Mouse (Mus musculus): ENCODE results near the gene L2hgdh.

The L2hgdh gene

DNA sequence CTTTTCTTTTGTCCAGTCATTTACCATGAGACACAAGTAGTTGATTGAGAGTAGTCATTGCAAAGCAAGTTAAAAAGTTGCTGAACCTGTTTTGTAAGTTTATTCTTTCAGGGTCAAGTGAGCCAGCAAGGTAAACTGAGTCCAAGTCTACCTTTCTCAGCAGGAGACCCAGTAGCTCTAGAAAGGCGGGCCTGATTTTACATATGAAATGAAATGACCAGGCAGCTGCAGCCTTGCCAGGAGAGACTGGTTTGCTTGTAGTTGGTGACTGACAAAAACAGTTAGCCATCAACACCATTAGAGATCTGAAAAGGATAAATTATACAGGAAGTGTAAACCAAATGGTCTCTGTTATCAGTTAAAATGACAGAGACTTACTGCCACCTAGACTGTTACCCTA, 5.6 kb upstream of the L2hgdh start:
- no peak for DNase-seq (ENCODE audit: extremely low spot score)

DNA sequence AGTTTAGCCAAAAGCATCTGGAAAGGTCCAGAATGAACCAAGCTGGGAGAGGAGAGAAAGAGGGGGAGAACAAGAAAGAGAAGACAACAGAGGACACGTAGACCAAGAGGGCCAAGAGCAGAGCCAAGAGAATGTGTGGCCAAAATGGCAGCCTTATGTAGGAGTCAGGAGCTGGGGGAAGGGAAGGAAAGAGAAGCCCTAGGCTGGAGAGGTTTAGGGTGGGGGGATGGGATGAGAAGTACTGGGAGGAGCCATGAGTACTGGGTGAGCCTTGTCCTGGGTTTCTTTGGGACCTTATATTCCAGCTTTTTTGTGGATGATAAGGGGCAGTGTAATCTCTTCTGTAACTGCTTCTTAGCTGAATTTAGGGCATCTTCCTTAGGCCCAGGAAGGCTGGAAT, 4.6 kb upstream of the L2hgdh start:
- DNase-seq (ENCODE audit: extremely low spot score): no peak

DNA sequence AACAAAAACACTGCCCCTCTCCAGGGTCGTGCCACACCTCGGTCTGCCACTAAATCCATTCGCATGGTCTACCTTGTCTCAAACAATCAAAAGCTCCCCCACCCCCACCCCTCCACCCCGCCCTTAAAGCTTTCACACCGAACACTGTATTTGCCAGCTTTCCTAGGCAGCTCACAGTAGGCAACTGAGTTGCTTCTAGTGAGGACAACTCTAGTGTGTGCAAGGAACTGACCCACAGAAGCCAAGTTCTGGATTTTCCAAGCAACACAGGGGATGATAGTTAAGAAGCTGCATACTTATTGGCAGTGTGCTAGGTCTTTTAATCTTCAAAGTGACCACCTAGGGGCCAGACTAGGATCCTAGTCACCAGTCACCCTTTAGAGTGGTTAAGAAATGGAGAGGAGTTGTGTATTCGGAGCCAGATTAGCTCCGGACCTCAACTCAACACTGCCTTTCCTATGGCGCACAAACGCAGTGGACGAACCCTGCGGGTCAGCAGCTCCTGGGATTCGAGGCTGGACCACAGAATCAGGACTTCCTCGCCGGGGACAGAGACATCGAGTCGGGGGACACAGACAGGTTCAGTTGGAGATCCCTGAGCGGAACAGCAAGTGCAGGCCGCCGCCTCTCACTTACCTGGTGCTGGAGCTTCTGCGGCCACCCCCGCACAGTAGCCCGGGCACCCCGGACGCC, 509 bp downstream of the L2hgdh start:
- no peak for DNase-seq (ENCODE audit: extremely low spot score)

DNA sequence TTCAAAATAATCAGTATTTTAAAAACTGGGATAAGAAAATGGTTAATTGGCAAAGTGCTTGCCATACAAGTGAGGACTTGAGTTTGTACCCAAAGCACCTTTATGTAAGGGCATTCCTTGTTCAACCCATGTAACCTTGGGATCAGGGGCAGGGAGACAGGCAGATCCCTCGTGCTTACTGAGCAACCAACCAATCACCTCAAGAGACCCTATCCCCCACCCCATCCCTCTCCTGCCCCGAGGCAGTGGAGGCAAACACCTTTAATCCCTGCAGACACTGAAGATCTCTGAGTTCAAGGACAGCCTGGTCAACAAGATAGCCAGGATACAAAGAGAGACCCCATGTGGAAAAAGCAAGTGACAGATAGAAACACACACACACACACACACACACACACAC, 1.3 kb downstream of the L2hgdh start:
- no peak for DNase-seq (ENCODE audit: extremely low spot score)

DNA sequence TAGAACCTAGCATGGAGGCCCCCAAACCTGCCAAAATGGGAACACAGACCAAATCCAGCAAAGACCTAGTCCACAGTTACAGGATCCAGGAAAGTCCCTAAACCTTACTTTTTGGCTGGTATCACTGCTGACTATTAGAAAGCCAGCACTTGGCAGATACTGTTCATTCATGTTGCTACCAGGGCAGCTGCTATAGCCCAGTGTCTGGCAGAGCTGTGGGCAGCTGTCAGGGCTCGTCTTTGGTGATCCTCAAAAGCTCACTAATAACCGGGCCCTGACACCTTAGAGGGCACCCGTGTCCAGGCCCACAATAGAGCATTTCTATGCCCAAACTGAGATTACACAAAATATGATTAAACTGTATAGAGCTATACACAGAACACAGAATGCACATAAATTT, 1.8 kb downstream of the L2hgdh start:
- DNase-seq (ENCODE audit: extremely low spot score): no peak

DNA sequence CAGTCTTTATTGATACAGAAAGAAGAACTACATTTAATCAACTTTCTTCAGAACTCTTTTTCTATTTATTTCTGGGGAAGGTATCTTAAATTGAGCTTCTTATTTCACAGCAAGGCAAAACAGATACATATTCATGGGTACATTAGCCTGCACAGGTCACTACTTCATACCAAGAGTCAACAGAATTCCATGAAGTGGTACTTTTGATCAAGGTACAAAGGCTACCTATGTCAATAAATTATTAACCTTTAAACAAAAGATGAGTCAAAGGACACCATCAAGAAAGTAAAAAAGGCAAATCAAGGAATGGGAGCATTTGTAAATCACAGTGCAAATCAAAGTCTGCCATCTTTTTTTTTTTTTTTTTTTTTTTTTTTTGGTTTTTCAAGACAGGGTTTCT, 11.0 kb downstream of the L2hgdh start:
- no peak for DNase-seq (ENCODE audit: extremely low spot score)

DNA sequence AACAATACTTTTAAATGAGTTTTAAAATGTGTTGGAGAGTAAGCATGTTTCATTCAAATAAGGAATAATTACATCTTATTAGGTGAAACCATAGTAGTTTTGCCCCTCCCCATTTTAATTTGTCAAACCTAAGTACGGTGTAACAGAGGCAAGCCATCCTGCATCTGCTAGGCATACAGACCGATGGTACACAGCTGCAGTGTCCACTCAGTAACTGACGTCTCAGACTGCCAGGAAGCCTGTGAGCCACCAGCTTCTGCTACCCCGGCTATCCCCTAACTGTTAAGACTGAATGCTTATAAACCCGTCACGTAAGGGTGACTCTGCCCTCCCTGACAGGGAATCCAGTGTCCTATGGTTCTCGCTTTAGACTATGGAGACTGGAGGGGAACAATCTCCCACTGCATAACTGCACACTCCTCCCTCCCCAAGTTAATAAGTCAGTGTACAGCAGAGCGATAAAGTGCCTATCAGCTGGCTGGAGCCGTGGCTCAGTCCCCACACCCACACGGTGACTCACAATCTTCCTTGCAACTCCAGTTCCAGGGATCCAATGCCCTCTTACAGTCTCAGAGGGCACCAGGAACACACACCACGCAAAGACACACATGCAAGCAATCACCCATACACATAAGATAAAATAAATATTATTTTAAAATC, 19.7 kb downstream of the L2hgdh start:
- no peak for DNase-seq (ENCODE audit: extremely low spot score)

DNA sequence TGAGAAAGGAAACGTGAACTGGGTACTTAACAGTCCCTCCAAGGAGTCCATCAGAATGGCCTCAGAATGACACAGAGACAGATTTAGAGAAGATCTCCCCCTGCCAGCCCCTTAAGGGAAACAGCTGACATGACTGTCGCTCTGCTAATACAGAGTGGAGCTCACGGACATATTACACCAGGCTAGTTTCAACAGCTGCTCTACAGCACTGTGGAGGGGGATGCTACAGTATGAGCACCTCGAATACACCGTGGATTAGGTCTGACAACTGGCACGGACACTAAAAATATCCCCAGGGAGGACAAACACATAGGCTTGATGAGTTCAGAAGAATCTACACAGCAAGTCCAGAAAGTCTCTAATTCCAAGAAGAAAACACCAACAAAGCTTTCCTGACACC, 26.3 kb downstream of the L2hgdh start:
- no peak for DNase-seq (ENCODE audit: extremely low spot score)

DNA sequence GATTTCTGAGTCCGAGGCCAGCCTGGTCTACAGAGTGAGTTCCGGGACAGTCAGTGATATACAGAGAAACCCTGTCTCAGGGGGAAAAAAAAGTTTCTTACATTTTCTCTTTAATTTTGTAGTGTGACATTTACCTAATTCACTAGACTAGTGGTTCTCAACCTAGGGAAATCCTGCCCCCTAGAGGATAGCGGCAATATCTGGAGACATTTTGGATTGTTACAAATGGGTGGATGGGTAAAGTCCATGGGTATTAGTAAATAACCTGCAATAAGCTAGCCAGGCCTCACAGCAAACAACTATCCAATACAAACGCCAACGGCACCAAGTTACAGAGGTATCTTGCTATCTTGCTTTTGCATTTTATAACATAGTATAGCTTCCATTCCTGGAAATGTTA, 27.9 kb downstream of the L2hgdh start:
- peak; percentile 26 for DNase-seq (ENCODE audit: extremely low spot score)

DNA sequence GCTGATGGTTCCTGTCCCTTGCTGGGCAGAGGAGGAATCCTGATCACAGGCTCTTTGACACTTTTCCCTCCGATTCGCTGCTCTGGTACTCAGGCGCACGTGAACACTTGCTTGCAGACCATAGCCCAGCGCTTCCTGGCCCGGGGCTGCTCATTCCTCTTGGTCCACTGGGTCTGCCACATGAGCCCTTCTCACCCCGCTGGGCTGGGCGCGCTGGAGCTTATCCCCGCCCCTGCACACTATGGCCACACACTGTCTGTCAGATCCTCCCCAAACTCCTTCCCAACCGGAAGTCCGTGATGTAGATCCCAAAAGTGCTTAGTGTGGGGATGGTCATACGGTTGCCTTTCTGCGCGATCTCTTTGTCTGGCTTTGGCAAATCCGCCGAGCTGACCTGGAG, 31.2 kb downstream of the L2hgdh start:
- no peak for DNase-seq (ENCODE audit: extremely low spot score)

DNA sequence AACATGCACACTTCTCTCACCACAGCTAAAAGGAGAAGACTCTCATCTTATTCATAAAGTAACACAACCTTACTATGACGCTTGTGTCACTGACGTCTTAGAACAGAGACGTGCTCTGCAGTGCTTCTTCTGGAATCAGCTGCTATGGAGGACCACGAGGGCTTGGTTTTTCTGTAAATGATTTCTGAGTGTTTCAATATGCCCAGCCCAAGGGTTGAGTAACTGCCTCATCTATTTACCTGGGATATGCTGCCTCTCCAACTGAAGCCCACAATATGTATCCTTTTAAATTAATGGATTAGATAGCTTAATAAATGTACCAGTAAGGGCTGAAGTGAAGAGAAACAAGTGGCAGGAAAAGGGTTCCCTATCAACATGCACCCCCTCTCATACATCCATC, 34.0 kb downstream of the L2hgdh start:
- DNase-seq (ENCODE audit: extremely low spot score): no peak

DNA sequence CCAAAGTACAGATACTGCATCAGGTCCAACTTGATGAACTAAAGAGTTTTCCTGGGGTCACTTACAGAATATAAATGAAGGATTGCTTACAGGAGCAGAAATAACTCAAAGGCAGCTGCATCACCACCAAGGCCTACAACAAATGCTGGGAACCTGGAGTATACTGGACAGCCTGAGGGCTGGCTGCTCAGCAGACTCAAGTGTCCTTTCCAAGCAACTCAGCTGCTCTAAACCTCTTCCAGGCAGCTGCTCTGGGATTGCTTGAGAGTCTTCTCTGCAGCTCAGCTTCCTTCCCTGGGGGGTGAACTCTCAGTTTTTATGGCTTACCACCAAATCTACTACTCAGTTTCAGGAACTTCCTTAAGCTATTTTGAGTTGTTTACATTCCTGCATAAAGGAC, 35.6 kb downstream of the L2hgdh start:
- no peak for DNase-seq (ENCODE audit: extremely low spot score)

DNA sequence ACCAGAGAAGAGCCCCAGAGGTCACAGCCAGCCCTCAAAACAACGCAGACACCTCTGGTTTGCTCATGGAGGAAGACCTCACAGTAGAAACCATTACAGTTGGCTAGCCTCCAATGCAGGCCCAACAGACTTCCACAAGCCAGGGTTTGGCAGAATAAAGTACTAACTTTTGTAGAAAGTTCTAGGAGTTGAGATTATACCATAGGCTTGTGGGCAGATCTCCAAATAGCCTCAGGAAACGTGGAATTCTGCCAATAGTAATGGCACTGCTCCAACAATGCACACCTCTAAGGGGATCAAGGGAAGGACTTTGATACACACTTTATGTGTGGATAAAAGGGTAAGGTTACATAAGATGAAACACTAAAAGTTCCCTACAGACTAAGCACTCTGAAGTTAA, 36.3 kb downstream of the L2hgdh start:
- no peak for DNase-seq (ENCODE audit: extremely low spot score)

DNA sequence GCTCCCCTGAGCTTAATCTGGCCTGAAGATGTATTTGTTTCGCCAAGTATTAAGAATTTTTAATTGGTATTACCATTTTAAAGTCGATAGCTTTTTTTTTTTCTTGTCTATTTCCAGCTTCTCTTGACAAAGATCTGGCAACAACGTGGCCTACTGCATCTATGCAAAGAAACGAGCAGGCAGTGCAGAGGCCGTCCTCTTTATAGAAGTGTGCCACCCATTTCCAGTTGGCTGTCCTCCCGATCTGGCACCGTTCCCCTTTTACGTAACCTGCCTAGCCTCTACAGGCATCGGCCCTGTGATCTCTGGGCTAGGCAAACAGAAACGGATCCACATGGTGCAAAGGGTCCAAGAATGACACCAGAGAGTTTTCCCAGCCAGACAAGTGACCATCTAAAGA, 41.1 kb downstream of the L2hgdh start:
- DNase-seq (ENCODE audit: extremely low spot score): no peak

DNA sequence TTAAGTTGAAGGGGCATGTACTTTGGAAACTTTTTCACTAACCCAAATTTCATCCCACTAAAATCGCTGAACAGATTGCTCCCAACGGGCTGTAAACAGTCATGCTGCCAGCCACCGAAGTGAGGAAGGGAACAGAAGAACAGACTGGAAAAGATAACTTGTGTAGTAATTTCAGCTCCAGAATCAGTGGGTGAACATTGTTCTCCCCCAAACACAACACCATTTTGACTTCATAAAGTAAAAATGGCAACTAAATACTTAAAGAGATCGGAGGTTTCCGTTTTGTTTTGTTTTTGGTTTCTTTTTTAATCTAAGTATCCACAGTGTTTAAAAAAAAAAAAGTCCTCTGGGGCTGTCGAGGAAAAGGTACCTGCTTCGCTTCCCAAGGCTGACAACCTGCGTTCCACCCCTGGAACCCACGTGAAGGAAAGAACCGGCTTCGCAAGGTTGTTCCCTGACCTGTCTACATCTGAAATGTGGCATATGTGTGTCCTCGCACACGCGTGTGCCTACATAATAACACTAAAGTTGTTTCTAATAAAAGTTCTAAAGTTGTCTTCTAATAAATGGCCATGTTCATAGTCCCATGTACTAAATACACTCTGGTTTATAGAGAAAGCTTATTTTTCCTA, 41.8 kb downstream of the L2hgdh start:
- DNase-seq (ENCODE audit: extremely low spot score): peak; percentile 10

DNA sequence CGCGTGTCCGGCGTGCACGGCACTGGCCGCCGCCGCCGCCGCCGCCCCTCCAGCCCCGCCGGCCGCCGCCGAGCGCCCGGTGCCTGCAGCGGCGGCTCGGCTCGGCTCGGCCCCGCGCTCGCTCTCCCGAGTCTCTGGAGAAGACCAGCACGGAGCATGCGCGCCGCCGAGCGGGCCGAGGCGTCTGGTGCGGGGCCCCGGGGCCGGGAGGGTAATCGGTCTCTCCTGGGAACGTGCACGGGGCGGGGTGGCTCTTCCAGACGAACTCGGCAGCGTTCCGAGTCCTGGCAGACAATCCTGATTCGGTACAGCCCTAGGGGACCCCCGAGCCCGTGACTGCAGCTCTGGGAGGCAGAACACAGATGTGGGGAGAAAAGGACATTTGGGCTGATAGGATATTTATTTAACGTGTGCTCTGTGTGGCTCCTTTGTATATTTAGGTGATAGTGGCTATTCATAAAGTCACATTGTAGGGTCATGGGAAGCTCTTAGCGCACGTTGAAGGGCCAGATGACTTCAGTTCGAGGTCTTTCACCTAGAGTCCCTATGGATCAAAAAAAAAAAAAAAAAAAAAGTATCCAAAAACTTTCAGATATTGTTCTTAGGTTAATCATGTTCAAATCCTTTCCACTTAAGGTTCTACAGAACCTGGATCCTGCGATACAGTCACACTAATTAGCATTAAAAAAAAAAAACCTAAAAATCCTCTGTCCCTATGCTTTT, 42.4 kb downstream of the L2hgdh start:
- peak; percentile 86 for DNase-seq (ENCODE audit: extremely low spot score)

DNA sequence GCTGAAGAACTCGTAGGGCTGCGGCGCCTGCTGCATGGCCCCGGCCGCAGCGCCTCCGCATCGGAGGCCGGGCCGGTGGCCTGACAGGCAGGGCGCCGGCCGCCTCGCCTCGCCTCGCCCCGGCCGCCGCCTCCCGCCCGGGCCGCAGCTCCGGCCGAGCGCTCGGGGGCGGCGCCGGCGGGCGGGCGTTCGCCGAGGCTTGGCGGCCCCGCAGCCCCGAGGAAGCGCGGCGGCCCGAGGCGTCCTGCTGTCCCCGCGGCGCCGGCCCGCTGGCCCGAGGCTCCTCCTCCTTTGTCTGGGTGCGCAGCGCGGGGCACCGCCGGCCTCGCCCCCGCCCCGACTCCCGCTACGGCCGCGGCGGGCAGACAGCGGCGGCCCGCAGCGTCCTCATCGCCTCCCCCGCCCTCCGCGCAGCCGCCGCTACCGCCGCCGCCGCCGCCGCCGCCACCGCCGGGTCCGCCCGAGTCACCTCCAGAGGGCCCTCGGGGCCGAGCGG, 43.1 kb downstream of the L2hgdh start, which contains the start of gene Sos2:
Sos2 (minus strand) TSS at position 287 of the 496 bp plus-strand sequence.
- DNase-seq (ENCODE audit: extremely low spot score): no peak

DNA sequence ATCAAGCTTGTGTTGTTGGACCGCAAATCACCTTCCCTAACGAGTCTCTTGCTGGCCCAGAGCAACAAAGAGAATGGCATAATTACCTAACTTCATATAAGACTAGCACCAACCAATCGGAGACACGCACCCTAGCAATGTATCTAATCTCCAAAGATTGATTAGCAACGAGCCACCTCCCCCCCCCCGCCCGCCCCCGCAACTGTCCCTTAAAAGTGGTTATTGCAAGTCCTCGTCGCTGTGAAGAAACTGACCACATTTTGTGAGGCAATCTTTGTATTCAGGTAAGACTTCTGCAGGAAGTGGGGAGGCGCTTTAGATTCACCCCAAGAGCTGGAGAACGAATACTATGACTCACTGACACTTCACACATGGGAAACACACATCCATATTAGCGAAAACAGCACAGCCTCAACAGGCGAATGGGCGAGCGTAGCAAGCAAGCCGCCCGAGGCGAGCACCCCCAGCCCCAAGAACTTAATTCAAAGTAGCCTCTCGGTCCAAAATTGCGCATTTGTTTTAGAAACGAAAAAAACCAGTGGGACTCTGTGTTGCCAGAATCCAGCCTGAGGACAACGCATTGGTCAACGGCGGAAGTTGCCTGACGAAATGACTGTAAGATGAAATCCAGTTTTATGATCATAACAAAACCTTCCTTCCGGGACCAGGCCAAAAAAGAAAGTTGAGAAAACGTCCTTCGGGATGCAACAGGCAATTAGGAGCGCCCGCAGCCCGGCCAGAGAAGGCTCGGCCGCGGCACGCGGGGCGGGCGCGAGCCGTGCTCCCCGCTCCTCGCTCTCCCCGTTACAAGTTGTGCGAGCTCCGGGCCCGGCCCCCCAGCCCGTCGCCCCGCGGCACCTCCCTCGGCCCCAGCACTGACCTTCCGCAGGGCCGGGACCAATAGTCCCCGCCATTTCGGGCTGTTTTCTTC, 43.8 kb downstream of the L2hgdh start:
- peak; percentile 64 for DNase-seq (ENCODE audit: extremely low spot score)

DNA sequence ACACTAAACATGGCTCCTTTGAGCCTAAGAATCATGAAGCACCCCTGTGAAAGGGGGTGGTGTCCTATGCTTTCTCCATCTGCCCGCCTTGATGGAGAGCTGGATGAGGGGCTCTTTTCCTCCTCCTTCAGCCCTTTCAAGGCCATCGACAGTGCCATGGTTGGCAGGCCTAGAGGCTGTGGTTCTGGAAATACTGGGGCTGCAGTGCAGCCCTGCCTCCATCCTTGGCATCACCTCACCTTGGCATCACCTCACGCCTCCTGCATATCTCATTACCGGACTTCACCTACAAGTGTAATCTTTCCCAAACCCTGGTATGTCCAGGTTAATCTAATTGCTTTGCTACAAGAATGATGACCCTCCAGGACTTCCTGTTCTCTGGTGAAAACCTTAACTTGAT, 48.5 kb downstream of the L2hgdh start:
- DNase-seq (ENCODE audit: extremely low spot score): no peak

DNA sequence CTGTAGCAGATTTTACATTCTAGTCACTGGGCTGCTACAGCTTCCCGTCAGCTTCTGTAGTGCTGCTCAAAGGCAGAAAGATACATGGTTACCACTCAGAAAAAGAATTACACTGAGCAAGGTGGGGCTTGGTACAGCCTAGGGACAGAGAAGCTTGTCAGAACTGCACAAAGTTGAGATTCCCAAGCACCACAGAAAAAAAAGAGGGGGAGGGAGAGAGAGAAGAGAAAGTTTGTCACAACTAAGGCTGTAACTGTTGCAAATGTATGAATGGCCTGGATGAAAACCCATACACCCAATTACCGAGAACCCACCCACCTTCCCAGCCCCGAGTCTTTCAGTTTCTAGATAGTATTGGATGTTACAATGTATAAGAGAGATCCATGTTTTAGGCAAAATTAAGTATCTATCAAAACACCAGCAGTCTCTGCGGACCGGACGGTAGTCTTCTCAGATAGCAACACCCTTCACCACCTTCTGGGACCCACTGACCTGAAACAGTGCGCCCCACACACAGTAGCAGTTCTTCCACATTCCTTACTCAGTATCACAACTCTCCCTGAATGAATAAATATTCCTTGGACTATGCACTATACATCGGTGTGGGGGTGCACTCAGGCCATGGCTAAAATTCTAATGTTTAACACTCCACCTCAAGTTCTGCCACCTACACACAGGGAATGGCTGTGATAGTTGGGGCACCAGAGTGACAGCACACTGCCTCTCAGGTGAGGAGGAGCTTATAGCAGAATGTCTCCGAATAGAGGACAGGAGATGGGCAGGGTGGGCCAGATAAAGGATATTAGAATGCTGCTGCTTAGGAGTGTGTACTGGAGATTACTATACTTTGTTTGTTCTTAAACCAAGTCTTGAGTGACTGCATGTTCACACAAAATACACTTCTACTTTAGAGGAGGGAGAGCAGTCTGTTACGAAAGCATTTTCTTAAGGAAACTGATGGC, 49.8 kb downstream of the L2hgdh start:
- no peak for DNase-seq (ENCODE audit: extremely low spot score)
